Mouse (Mus musculus) small intestine, adult 2 months (tissue): ENCODE measurements around the gene Zfp11.

Source experiments
- CTCF ChIP-seq: fragments of 200-500 bp; IDR thresholded peaks from 2 replicates; pipeline ENCODE4 v1.5.1; 2012; ENCODE audit warnings: low read depth, mild to moderate bottlenecking, control low read depth, inconsistent platforms, low read length, moderate library complexity, mixed read lengths; ENCODE audit not compliant: insufficient replicate concordance, insufficient read length; ENCODE audit errors: extremely low read depth
- POLR2A ChIP-seq: fragments of 200-500 bp; IDR thresholded peaks from 2 replicates; pipeline ENCODE4 v1.6.1; 2012; ENCODE audit warnings: low read depth, mild to moderate bottlenecking, control low read depth, inconsistent platforms, low read length, moderate library complexity

- TF ChIP-seq CTCF: no peak
- TF ChIP-seq POLR2A: no peak
These were observed 31.8 kb upstream of the Zfp11 start for GRCm38 (mm10) chr5:129701706-129702105.
